Mouse (Mus musculus): Measurements from ENCODE around the gene Hist1h2bn.
"Not testable (repeated sequence)": the region's sequence is repeated elsewhere in the genome, so short reads cannot be mapped to it uniquely, and the experiment has no call there.

The Hist1h2bn gene

GRCm38 (mm10) chr13:21781639-21782038, 27.7 kb downstream of the Hist1h2bn start:
- DNase-seq (ENCODE audit: low read depth, low spot score), result no peak

DNA sequence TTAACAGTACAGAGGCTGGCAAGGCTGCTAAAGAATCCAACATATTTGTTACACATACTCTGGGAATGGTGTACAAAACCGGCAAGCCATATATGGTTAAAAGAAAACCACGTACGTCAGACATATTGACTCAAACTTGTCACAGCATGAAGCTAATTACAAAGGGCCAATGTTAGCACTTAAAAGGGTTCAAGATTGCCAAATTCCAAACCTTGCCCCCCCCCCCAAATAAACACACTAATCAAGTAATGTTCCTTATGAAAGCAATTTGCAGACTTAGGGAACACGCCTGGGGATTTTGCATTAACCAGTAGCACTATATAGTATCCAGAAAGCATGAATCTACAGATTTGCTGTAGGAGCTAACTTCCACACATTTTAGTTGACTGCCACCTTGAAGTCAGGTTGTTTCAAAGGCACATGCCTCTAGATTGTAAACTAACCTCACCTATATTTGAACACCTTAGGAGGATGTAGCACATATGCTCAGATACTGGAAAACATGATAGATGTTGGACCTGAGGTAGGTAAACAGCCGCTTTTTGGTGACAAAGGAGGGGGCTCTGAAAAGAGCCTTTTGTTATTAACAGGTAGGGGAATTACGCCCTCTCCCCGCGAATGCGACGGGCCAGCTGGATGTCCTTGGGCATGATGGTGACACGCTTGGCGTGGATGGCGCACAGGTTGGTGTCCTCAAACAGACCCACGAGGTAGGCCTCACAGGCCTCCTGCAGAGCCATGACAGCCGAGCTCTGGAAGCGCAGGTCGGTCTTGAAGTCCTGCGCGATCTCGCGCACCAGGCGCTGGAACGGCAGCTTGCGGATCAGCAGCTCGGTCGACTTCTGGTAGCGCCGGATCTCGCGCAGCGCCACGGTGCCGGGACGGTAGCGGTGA, 28.7 kb downstream of the Hist1h2bn start:
- peak; percentile 54 for DNase-seq (ENCODE audit: low read depth, low spot score)

DNA sequence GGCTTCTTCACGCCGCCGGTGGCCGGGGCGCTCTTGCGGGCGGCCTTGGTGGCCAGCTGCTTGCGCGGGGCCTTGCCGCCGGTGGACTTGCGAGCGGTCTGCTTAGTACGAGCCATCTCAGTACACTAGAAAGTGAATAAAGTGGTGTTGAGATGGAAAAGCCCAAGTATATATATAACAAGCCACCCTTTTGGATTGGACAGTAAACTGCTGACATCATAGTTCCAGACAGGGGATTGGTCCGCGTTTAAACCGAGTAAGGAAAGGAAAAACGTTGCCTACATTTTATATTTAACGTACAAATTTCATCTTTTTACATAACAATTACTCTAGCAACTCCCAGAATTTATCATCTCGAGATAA, 29.3 kb downstream of the Hist1h2bn start, which contains the start of gene Hist1h3i:
Hist1h3i (minus strand) TSS at position 116 of the 363 bp plus-strand sequence.
- peak; percentile 89 for DNase-seq (ENCODE audit: low read depth, low spot score)

- DNase-seq (ENCODE audit: low read depth, low spot score), result peak; percentile 69
Observed at GRCm38 (mm10) chr13:21783734-21784161, 29.8 kb downstream of the Hist1h2bn start.

- DNase-seq (ENCODE audit: low read depth, low spot score), result no peak
Observed at GRCm38 (mm10) chr13:21784311-21784710, 30.4 kb downstream of the Hist1h2bn start.

- DNase-seq (ENCODE audit: low read depth, low spot score), result peak; percentile 39
Observed at GRCm38 (mm10) chr13:21786189-21786898, 32.4 kb downstream of the Hist1h2bn start.

GRCm38 (mm10) chr13:21786899-21787629, 33.1 kb downstream of the Hist1h2bn start, which contains the start of the genes Hist1h2an and Hist1h2bp:
Hist1h2an (minus strand) TSS chr13:21787218.
Hist1h2bp (plus strand) TSS chr13:21787461.
- DNase-seq (ENCODE audit: low read depth, low spot score), result peak; percentile 94

GRCm38 (mm10) chr13:21787760-21788593, 34.1 kb downstream of the Hist1h2bn start:
- DNase-seq (ENCODE audit: low read depth, low spot score), result peak; percentile 9

DNA sequence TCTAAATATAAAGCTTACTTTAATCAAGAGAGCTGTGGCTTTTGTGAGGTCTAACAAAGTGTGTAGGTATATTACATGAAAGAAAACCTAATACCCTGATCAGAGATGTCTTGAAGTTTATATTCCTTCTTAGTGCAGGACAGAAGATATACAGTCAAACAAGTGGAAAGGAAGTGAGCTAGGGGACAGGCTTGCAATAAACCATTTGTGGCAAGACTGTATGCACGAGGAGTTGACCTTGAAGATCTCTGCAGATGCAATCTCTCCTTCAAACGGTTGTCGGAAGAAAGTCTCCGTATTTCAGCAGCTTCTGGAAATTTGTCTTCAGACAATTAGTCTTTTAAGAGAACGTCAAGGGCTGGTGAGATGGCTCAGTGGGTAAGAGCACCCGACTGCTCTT, 36.0 kb downstream of the Hist1h2bn start:
- no peak for DNase-seq (ENCODE audit: low read depth, low spot score)

- no peak for DNase-seq (ENCODE audit: low read depth, low spot score)
Observed at GRCm38 (mm10) chr13:21790601-21791283, 36.8 kb downstream of the Hist1h2bn start.

GRCm38 (mm10) chr13:21795584-21795983, 41.7 kb downstream of the Hist1h2bn start:
- no peak for DNase-seq (ENCODE audit: low read depth, low spot score)

DNA sequence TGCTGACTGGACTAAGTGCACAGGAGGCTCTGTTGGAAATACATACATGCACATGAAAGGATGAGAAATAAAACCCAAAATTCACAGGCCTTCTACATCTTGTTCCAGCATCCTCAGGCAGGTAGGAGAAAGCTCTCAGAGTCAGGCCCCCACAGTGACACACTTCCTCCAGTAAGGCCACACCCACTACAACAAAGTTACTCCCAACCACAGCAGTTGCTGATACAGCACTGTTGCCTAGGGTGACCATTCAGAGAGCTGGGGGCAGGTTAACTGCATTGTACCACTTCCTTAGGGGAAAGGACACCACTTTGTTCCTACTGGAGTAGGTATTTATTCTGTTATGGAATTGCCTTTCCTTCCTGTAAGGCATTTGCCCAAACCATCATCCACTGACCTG, 43.2 kb downstream of the Hist1h2bn start:
- DNase-seq (ENCODE audit: low read depth, low spot score), result not testable (repeated sequence)

GRCm38 (mm10) chr13:21803058-21803457, 49.1 kb downstream of the Hist1h2bn start:
- not testable (repeated sequence) for DNase-seq (ENCODE audit: low read depth, low spot score)

Data from CD4-positive helper T cell, adult 2 months (primary cell).